Mouse (Mus musculus): Measurements from ENCODE around the gene Xylt1.

The Xylt1 gene

DNA sequence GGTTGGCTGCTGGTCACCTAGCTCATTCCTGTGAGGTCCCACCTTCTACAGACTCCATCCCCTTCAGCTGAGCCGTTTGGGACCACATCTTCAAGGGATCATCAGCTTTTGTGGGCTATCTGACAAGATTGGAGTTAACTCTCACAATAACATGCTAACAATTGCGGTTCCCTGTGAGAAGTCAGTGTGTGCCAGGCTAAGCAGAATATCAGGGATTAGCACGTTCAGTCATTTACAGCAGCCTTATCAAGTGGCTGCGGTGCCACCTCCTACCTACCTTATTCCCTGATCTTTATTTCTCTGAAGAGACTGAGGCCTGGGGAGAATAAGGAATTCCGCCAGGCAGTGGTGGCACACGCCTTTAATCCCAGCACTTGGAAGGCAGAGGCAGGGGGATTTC is 13.6 kb downstream of the Xylt1 start:
- no peak for DNase-seq (ENCODE audit: low read depth, low spot score)

DNA sequence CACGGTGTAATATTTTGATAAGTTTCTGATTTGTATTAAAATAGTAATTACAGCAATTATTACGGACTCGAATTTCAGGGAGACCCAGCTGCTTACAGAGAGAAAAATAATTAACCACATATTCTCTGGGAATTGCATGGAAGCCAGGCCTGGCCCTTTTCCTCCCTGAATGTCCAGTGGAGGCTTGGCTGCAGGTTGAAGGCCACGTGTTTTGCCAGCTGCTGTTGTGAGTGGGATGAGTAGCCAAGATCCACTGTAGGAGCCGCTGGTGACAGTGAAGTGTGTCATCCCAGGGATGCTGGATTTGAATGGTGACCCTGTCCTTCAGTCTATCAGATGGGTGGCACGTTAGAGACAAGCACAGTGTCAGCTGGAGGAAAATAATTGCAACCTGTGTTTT is 14.7 kb downstream of the Xylt1 start:
- DNase-seq (ENCODE audit: low read depth, low spot score), result no peak

GRCm38 (mm10) chr7:117397877-117398276 is 17.1 kb downstream of the Xylt1 start:
- DNase-seq (ENCODE audit: low read depth, low spot score), result no peak

DNA sequence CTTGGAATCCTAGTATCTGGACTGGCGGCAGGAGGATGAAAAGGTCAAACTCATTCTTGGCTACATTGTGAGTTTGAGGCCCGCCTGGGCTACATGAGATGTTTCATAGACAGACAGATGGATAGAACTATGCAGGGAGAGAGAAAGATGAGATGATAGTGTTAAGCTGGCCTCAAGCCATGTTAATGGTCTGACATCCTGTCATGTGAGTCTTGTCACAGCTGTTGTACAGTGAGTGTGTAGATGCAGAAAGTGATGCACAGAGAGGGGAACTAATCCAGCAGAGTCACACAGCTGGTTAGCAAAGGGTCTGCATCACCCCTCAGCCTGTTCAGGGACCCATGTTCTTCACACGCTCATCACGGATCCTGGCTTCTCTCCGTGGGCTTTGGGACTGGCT is 19.2 kb downstream of the Xylt1 start:
- DNase-seq (ENCODE audit: low read depth, low spot score), result no peak

GRCm38 (mm10) chr7:117401581-117401980 is 20.8 kb downstream of the Xylt1 start:
- DNase-seq (ENCODE audit: low read depth, low spot score), result no peak

- no peak for DNase-seq (ENCODE audit: low read depth, low spot score)
Observed at GRCm38 (mm10) chr7:117406336-117406735, 25.6 kb downstream of the Xylt1 start.

- DNase-seq (ENCODE audit: low read depth, low spot score), result no peak
Observed at GRCm38 (mm10) chr7:117409268-117409988, 28.6 kb downstream of the Xylt1 start.

- DNase-seq (ENCODE audit: low read depth, low spot score), result no peak
Observed at GRCm38 (mm10) chr7:117411874-117412273, 31.1 kb downstream of the Xylt1 start.

DNA sequence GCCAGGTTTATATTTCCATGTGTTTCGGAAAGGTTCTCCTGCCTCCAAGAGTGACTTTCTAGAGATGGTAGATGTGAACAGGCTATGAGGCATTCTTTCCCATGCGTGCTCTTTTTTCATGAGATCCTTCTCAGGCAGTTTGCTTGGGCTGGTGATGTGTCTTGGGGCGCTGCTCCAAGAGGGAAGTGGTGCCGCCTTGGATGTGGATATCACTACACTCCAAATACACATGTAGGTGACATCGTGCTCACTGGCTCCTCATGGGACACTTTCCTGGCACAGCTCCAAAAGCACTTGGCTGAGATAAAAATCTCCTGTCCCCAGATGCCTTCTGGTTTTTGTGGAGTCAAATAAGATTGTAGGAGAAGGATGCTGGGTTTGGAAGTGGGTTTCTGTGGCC is 31.6 kb downstream of the Xylt1 start:
- DNase-seq (ENCODE audit: low read depth, low spot score), result no peak

GRCm38 (mm10) chr7:117414341-117415008 is 33.7 kb downstream of the Xylt1 start:
- no peak for DNase-seq (ENCODE audit: low read depth, low spot score)

DNA sequence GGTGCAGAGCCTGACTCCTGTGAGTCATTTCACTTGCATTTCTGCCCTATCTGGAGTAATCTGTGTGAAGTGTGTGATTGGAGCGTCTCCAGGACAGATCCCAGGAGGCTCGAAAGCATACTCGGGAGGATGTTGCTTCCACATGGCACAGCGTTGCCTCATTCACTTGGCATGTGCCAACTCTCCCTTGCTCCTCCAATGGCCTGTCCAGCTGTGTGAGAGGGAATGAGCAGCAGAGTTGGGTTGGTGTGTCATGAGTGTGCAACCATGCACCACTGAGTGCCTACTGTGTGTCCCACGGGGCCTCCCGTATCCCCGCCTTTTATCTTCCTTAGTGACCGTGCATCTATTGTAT is 34.2 kb downstream of the Xylt1 start:
- DNase-seq (ENCODE audit: low read depth, low spot score), result no peak

DNA sequence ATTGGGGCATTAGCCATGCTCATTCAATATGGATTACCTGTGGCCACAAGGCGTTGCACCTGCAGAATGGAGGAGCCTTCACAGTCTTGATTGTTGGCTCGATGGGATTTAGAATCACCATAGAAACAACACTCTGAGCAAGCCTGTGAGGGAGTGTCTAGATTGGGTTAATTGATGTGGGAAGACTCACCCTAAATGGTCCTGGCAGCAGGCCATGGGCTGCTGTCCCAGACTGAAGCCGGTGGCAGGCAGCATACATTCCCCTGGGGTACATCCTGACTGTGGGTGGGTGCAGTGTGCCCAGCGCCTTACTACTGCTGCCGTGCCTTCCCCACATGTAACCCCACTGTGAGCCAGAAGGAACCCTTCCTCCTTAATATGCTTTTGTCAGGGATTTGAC is 38.3 kb downstream of the Xylt1 start:
- DNase-seq (ENCODE audit: low read depth, low spot score), result no peak

GRCm38 (mm10) chr7:117419846-117420245 is 39.1 kb downstream of the Xylt1 start:
- DNase-seq (ENCODE audit: low read depth, low spot score), result no peak

DNA sequence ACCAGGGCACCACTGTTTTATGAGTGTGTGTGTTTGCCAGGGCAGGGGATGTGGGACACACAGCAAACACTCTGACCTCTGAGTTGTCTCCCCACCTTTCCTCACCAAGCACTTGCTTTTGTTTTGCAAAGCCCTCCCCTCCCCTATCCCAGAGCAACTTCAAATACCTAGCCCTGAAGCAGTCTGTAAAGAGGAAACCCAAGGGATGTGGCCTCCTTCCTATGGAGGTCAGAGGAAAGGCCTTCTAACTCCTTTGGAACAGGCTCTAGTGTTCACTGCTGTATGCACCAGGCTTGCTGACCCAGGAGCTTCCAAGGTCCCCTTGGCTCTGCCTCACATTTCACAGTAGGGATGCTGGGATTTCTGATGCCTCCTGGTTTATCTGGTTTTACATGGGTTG is 39.5 kb downstream of the Xylt1 start:
- no peak for DNase-seq (ENCODE audit: low read depth, low spot score)

DNA sequence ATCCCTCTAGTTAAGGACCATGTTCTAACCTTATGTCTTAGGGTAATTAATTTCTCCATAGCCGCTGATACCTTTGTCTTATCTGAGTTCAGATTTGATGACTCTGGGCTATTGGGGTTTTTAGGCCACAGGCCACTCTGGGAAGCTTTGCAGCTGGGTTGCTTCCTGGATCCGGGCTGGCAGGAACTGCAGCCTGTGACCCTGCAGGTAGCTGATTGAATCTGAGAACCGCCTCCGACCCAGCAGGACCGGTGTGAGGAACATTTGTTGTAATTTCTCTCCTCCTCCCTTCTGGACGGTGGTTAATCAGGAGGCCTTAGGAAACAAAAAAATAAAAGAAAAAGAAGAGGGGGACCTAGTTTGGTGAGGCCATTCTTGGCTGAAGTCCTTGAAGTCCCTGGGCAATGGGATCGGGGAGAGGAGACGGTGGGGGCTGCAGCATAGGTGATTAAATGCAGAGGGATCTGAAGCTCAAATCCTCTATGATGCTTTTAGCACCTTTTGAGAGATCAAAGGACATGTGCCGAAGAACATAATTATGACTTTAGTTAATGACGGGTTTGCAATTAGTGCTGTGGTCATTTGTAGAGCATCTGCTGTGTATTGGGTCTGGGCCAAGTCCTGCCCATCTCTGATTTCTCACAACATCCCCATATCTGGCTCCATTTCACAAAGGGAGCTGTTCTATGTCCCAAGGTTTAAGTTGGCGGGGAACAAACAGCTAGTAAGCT is 40.2 kb downstream of the Xylt1 start:
- DNase-seq (ENCODE audit: low read depth, low spot score), result no peak

DNA sequence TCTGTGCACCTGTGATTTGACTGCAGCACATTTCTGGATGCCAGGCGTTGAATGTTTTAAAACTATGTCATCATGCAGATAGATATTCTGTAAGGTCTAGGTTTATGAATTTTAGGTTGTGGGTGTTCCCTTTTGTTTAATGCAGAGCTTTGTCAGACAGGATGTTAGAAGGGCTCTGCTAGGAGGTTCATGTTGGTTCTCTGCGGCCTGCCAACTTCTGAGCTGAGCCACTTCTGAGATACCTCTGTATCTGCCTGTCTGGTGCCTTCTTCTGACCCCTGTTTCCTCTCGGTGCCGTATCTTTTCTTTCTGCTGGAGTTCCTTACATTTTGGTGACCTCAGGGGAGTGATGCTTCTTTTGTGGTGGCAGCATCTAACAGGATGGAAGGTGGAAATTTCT is 44.1 kb downstream of the Xylt1 start:
- no peak for DNase-seq (ENCODE audit: low read depth, low spot score)

- no peak for DNase-seq (ENCODE audit: low read depth, low spot score)
Observed at GRCm38 (mm10) chr7:117426366-117426765, 45.6 kb downstream of the Xylt1 start.

- no peak for DNase-seq (ENCODE audit: low read depth, low spot score)
Observed at GRCm38 (mm10) chr7:117428690-117429224, 48.0 kb downstream of the Xylt1 start.

GRCm38 (mm10) chr7:117429483-117429882 is 48.7 kb downstream of the Xylt1 start:
- DNase-seq (ENCODE audit: low read depth, low spot score), result no peak

DNA sequence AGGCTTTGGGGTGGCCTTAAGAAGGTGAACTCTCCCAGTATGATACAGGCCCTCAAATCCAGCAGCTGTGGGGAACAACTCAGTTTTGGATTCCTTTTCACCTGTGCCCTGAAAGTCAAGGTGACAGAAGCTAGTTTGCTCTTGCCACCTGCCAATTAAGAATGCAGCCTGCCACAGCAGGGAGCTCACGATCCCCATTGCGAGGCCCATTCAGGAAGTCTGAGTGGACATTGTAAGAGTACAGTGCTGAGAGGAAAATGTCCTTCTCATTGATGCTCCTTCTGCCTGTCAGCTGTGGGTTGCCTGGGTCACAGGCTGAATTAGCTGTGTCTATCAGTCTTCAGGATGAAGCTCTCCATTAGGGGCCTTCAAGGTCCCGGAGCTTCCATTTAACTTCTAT is 49.1 kb downstream of the Xylt1 start:
- DNase-seq (ENCODE audit: low read depth, low spot score), result no peak

GRCm38 (mm10) chr7:117430361-117430935 is 49.7 kb downstream of the Xylt1 start:
- no peak for DNase-seq (ENCODE audit: low read depth, low spot score)

DNA sequence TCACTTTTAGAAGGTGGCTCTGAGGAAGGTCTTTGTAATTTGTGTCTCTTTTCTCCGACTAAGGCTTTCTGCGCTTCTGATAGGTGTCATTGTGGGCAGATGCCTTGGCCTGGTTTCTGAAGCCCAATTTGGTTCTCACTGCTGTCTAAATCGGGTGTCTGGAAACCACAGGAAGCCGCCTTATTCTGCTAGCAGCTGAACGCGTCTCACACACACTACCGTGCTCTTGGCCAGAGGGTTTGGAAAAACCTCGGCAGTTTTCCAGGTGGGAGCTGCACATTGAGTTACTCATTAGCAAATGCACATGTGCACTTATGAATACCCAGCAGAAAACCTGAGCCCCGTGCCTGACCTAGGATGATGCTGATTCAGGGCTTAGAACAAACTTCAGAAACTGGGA is 52.9 kb downstream of the Xylt1 start:
- DNase-seq (ENCODE audit: low read depth, low spot score), result no peak

All from WW6 (cell line).